Mouse (Mus musculus) thymus, adult 2 months (tissue): ENCODE data around the gene Fgfr2.

Experiments
- CTCF ChIP-seq: fragments of 200-500 bp; IDR thresholded peaks from 2 replicates; pipeline ENCODE4 v1.5.1; 2012; ENCODE audit warnings: mild to moderate bottlenecking, control low read depth, low read length, moderate library complexity, borderline replicate concordance; ENCODE audit not compliant: control insufficient read depth, poor library complexity, insufficient read depth; ENCODE audit errors: extremely low read depth
- POLR2A ChIP-seq: fragments of 200-500 bp; IDR thresholded peaks from 2 replicates; pipeline ENCODE4 v1.6.1; 2012; ENCODE audit warnings: mild to moderate bottlenecking, low read length, control low read depth, moderate library complexity; ENCODE audit not compliant: control insufficient read depth, poor library complexity, insufficient read depth; ENCODE audit errors: extremely low read depth

DNA sequence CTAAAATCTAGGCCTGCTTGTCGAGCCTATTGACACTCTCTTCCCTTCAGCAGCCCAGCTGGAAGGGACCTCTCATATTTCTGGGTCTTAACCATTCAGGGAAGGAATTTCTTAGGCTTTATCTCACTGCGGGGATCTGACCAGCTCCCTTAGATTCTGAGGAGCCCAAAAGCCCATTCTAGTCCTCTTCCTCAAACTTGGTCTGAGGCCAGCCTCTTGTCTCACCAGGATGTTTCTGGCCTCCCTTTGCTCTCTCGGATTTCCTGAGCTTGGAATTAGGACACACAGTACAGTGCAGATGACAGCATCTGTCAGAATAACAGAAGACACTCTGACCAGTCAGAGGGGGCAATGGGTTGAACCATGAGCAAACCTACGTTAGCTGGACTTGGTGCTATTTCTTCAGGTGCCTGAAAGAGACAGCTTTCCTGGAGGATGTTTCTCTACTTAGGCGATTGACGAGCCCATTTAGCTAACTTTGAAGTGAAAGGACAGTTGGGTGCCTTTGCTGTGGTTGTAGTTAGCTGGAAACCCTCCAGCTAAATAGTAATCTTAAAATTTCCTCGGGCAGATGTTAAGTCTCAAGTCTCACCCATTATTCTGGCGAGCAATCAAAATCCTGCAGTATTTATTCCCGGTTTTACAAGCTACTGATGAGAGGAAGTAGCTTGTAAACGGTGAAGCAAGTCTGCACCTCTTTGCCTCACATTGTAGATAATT is 1711.8 kb downstream of the Fgfr2 start:
- no peak for TF ChIP-seq CTCF
- no peak for TF ChIP-seq POLR2A
